Mouse (Mus musculus) stomach, postnatal 0 days (tissue): ENCODE measurements at regions not wholly inside any gene's neighbourhood (a gene's known extent, or its start where the extent isn't known, plus 50 kb on each side); places are given as distances from the start of the nearest gene placed in this dataset.

Source experiments
- CTCF ChIP-seq: IDR thresholded peaks from 2 replicates; pipeline ENCODE4 v1.5.1; 2016; ENCODE audit warnings: antibody characterized with exemption, low read depth, mild to moderate bottlenecking, moderate library complexity
- EP300 ChIP-seq: optimal IDR thresholded peaks from 2 replicates; pipeline ENCODE3; 2016; ENCODE audit warnings: antibody characterized with exemption

DNA sequence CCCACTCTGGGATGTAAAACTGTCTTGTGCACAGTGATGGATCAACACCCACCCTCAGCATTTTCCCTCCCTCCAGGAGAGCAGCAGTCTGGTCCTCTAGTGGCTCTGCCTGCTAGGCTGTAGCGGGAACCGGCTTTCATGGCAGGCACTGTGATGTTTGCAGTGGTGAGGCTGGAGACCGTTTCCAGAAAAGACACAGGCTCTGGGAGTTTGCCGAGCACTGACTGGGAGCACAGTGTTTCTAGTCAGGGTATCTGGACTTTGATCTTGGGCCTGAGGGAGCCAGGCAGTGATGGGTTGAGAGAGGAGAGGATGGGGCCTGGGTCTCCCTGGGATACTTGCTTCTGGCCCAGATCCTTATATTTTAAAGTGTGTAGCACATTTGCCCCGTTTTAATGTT is 158.7 kb upstream of the Cdyl start:
- TF ChIP-seq CTCF (no peak), EP300 (no peak)
